Mouse (Mus musculus) testis, postnatal 10 days (tissue): ENCODE results near the gene Yars.
"Not testable (repeated sequence)": the region's sequence is repeated elsewhere in the genome, so short reads cannot be mapped to it uniquely, and the experiment has no call there.

ENCODE experiments used
- DNase-seq: peaks from one replicate; pipeline ENCODE4 v3.0.0; 2021; ENCODE audit warnings: low spot score

Gene Yars

GRCm38 (mm10) chr4:129188803-129189541 lies 588 bp upstream of the Yars start:
- DNase-seq: peak; percentile 80

GRCm38 (mm10) chr4:129190538-129190937 lies 978 bp downstream of the Yars start:
- DNase-seq: no peak

- no peak for DNase-seq
Measured at GRCm38 (mm10) chr4:129191691-129192090, 2.1 kb downstream of the Yars start.

- peak; percentile 36 for DNase-seq
Measured at GRCm38 (mm10) chr4:129194280-129194679, 4.7 kb downstream of the Yars start.

GRCm38 (mm10) chr4:129197514-129197913 lies 8.0 kb downstream of the Yars start:
- no peak for DNase-seq

- DNase-seq: no peak
Measured at GRCm38 (mm10) chr4:129204655-129205054, 15.1 kb downstream of the Yars start.

- no peak for DNase-seq
Measured at GRCm38 (mm10) chr4:129206792-129207191, 17.2 kb downstream of the Yars start.

GRCm38 (mm10) chr4:129209504-129209903 lies 19.9 kb downstream of the Yars start:
- DNase-seq: peak; percentile 56

- DNase-seq: no peak
Measured at GRCm38 (mm10) chr4:129211461-129211860, 21.9 kb downstream of the Yars start.

GRCm38 (mm10) chr4:129212486-129212885 lies 22.9 kb downstream of the Yars start:
- DNase-seq: not testable (repeated sequence)

- DNase-seq: no peak
Measured at GRCm38 (mm10) chr4:129218569-129219175, 29.1 kb downstream of the Yars start.

- no peak for DNase-seq
Measured at GRCm38 (mm10) chr4:129219198-129219597, 29.6 kb downstream of the Yars start.

- DNase-seq: no peak
Measured at GRCm38 (mm10) chr4:129220376-129221089, 31.0 kb downstream of the Yars start.

GRCm38 (mm10) chr4:129221097-129222010 lies 31.8 kb downstream of the Yars start:
- DNase-seq: no peak

GRCm38 (mm10) chr4:129222019-129222925 lies 32.7 kb downstream of the Yars start:
- DNase-seq: no peak

- no peak for DNase-seq
Measured at GRCm38 (mm10) chr4:129223421-129224281, 34.1 kb downstream of the Yars start.

GRCm38 (mm10) chr4:129225315-129225714 lies 35.8 kb downstream of the Yars start:
- no peak for DNase-seq

- DNase-seq: no peak
Measured at GRCm38 (mm10) chr4:129226441-129226963, 36.9 kb downstream of the Yars start.

- DNase-seq: no peak
Measured at GRCm38 (mm10) chr4:129227170-129227984, 37.8 kb downstream of the Yars start.
